Mouse (Mus musculus) gastrocnemius, adult 2 months (tissue): ENCODE results near the gene Herc6. TPM values are rescaled to one million over a fixed set of nuclear protein-coding genes. Genes with fewer than 3 reads are reported as not detected.

Experiments used
- DNase-seq: peaks from one replicate; pipeline ENCODE4 v3.0.0; 2022
- H3K27ac ChIP-seq: fragments of 200-600 bp; 2 replicates; pipeline ENCODE4 v1.8.1; 2022; ENCODE audit warnings: mild to moderate bottlenecking
- H3K4me3 ChIP-seq: fragments of 200-600 bp; 2 replicates; pipeline ENCODE4 v1.8.1; 2022; ENCODE audit warnings: mild to moderate bottlenecking, moderate library complexity
- CTCF ChIP-seq: fragments of 200-600 bp; IDR thresholded peaks from 2 replicates; pipeline ENCODE4 v1.8.1; 2022; ENCODE audit warnings: antibody characterized with exemption, mild to moderate bottlenecking, moderate library complexity
- intact Hi-C: fragments of 180-260 bp; cut with DNase I; formaldehyde crosslinking; loops from one replicate; pipeline ENCODE4 v1.15.1; 2025
- long read RNA-seq, 2 experiments: library from polyadenylated mRNA; stranded (forward); transcript quantifications; one replicate each; pipeline ENCODE4 v2.0.0; 2021
- total RNA-seq, 2 experiments: library from RNA; stranded (reverse); gene quantifications; 2 replicates each; pipeline ENCODE4 v1.2.3; 2021

Gene Herc6
- total RNA-seq = 1 to 10 TPM; 1.5 to 1.6 TPM
- long read RNA-seq, experiment 1, full-length matches to known transcripts = 1 of 2 reads
- long read RNA-seq, experiment 1, partial matches to known transcripts = 0 of 2 reads
- long read RNA-seq, experiment 1, other reads (novel, unspliced or antisense) = 1 of 2 reads
- long read RNA-seq, experiment 2, full-length matches to known transcripts = 1 of 1 reads
- long read RNA-seq, experiment 2, partial matches to known transcripts = 0 of 1 reads
- long read RNA-seq, experiment 2, other reads (novel, unspliced or antisense) = 0 of 1 reads

GRCm38 (mm10) chr6:57580881-57581548 lies at the start of gene Herc6:
Herc6 (plus strand) TSS chr6:57581000.
- peak; percentile 76 for DNase-seq
- Histone ChIP-seq H3K27ac (peak within 1 kb of the TSS; percentile 89), H3K4me3 (peak within 1 kb of the TSS; percentile 92)
- intact Hi-C loops = no loop called here
- no peak for TF ChIP-seq CTCF

- H3K27ac ChIP-seq = peak overlapping the region; percentile 28; the same call in 1 of the 2 replicates
Observed at GRCm38 (mm10) chr6:57531011-57531410, 49.8 kb upstream of the Herc6 start.

GRCm38 (mm10) chr6:57531441-57531840 lies 49.4 kb upstream of the Herc6 start:
- no peak for TF ChIP-seq CTCF
- Histone ChIP-seq H3K27ac (peak overlapping the region; percentile 28; the same call in 1 of the 2 replicates), H3K4me3 (no peak overlapping the region)
- DNase-seq = no peak
- intact Hi-C loops = loop anchor here (5.0 to 10.0 kb wide), 2 partner anchors 163 to 604 kb away; partner anchors contain the start of gene Pyurf

More at GRCm38 (mm10) chr6:57531011-57531410, 49.8 kb upstream of the Herc6 start:
- no peak for TF ChIP-seq CTCF
- no peak overlapping the region for H3K4me3 ChIP-seq
- intact Hi-C loops = loop anchor here (5.0 to 10.0 kb wide), 2 partner anchors 164 to 604 kb away; partner anchors contain the start of gene Pyurf
- no peak for DNase-seq

- Histone ChIP-seq H3K27ac (peak overlapping the region; percentile 8; the same call in 1 of the 2 replicates), H3K4me3 (no peak overlapping the region)
- intact Hi-C loops = loop anchor here (5.0 to 10.0 kb wide), 2 partner anchors 163 to 605 kb away; partner anchors contain the start of gene Pyurf
- no peak for DNase-seq
- TF ChIP-seq CTCF = no peak
Observed at GRCm38 (mm10) chr6:57532022-57532421, 48.8 kb upstream of the Herc6 start.

GRCm38 (mm10) chr6:57533410-57533809 lies 47.4 kb upstream of the Herc6 start:
- H3K27ac ChIP-seq = peak overlapping the region; percentile 87
- H3K4me3 ChIP-seq = peak overlapping the region; percentile 88
- intact Hi-C loops = loop anchor here (5.0 to 10.0 kb wide), 2 partner anchors 161 to 606 kb away; partner anchors contain the start of gene Pyurf
- TF ChIP-seq CTCF = no peak
- no peak for DNase-seq

GRCm38 (mm10) chr6:57534231-57534610 lies 46.6 kb upstream of the Herc6 start:
- peak; percentile 50 for DNase-seq

GRCm38 (mm10) chr6:57534611-57535286 lies 46.1 kb upstream of the Herc6 start:
- no peak for TF ChIP-seq CTCF
- Histone ChIP-seq H3K4me3 (peak overlapping the region; percentile 88), H3K27ac (peak overlapping the region; percentile 87)
- intact Hi-C loops = loop anchor here (5.0 to 10.0 kb wide), 2 partner anchors 160 to 607 kb away; partner anchors contain the start of gene Pyurf
- peak; percentile 57 for DNase-seq

More at GRCm38 (mm10) chr6:57534231-57534610, 46.6 kb upstream of the Herc6 start:
- intact Hi-C loops = loop anchor here (5.0 to 10.0 kb wide), 2 partner anchors 161 to 607 kb away; partner anchors contain the start of gene Pyurf
- H3K4me3 ChIP-seq = peak overlapping the region; percentile 88
- H3K27ac ChIP-seq = peak overlapping the region; percentile 87
- TF ChIP-seq CTCF = no peak

- TF ChIP-seq CTCF = no peak
- peak within 1 kb of the TSS; percentile 88 for H3K4me3 ChIP-seq
- intact Hi-C loops = loop anchor here (10.0 kb wide), 1 partner anchor 159 kb away; the partner anchor contains the start of gene Pyurf
- H3K27ac ChIP-seq = peak within 1 kb of the TSS; percentile 87
- DNase-seq = peak; percentile 99
Observed at GRCm38 (mm10) chr6:57535386-57535936, 45.3 kb upstream of the Herc6 start, which contains the start of gene Ppm1k. Ppm1k (minus strand) TSS chr6:57535468.

GRCm38 (mm10) chr6:57535971-57536669 lies 44.7 kb upstream of the Herc6 start:
- intact Hi-C loops = loop anchor here (10.0 kb wide), 1 partner anchor 159 kb away; the partner anchor contains the start of gene Pyurf
- H3K27ac ChIP-seq = peak overlapping the region; percentile 87
- H3K4me3 ChIP-seq = peak overlapping the region; percentile 88
- TF ChIP-seq CTCF = no peak
- DNase-seq = no peak

- H3K4me3 ChIP-seq = no peak overlapping the region
- no peak for TF ChIP-seq CTCF
- no peak for DNase-seq
- no peak overlapping the region for H3K27ac ChIP-seq
- intact Hi-C loops = loop anchor here (10.0 kb wide), 1 partner anchor 157 kb away; the partner anchor contains the start of gene Pyurf
Observed at GRCm38 (mm10) chr6:57537887-57538286, 42.9 kb upstream of the Herc6 start.

- no peak for DNase-seq
- no peak overlapping the region for H3K27ac ChIP-seq
- no peak overlapping the region for H3K4me3 ChIP-seq
- intact Hi-C loops = no loop called here
- TF ChIP-seq CTCF = no peak
Observed at GRCm38 (mm10) chr6:57540950-57541498, 39.8 kb upstream of the Herc6 start.
